In genomic region chr14:93437226-93437625, GRCm38 (mm10) we compare ENCODE assay signal across 23 mouse cellular contexts.
"Had no signal": no experiment of that assay in that cellular context is flagged by ENCODE, and none has a peak within 500 bp of the region (broad histone marks: within the 10 kb centered on the region; RNA-seq: fewer than 3 reads in every experiment).

No protein-coding gene starts in this region.

- H3K27me3 ChIP-seq: kidney, embryonic 15.5 days; limb, embryonic 12.5 days; limb, embryonic 15.5 days; midbrain, embryonic 12.5 days; midbrain, embryonic 15.5 days; neural tube, embryonic 12.5 days; neural tube, embryonic 15.5 days had no signal

- H3K4me3 ChIP-seq: kidney, embryonic 15.5 days; layer of hippocampus, adult 2 months; left cerebral cortex, adult 2 months; limb, embryonic 12.5 days; limb, embryonic 15.5 days; midbrain, embryonic 12.5 days; midbrain, embryonic 15.5 days; neural tube, embryonic 12.5 days; neural tube, embryonic 15.5 days had no signal

- ATAC-seq: liver, postnatal 0 days; lung, postnatal 0 days; midbrain, embryonic 15.5 days had no signal

- H3K4me1 ChIP-seq: kidney, embryonic 15.5 days; limb, embryonic 12.5 days; limb, embryonic 15.5 days; midbrain, embryonic 12.5 days; midbrain, embryonic 15.5 days; neural tube, embryonic 12.5 days; neural tube, embryonic 15.5 days had no signal

- H3K27ac ChIP-seq: kidney, embryonic 15.5 days; layer of hippocampus, adult 2 months; left cerebral cortex, adult 2 months; limb, embryonic 12.5 days; limb, embryonic 15.5 days; liver, embryonic 14.5 days; macrophage; midbrain, embryonic 12.5 days; midbrain, embryonic 15.5 days; neural tube, embryonic 12.5 days; neural tube, embryonic 15.5 days had no signal

- DNase-seq: kidney, adult 8-10 months; kidney, postnatal 10 days; layer of hippocampus, postnatal 36 days; left cerebral cortex, postnatal 4 days; liver, postnatal 0 days; lung, embryonic 14.5 days; retina, postnatal 1 day; right cerebral cortex, postnatal 25 days; spleen, adult 18-20 months; thymus, adult 18-20 months; thymus, postnatal 36 days had no signal
